In genomic region chr9:101407141-101407540, GRCm38 (mm10) we compare ENCODE assay signal across 11 mouse cellular contexts.
DNase-seq lines count a peak whose midpoint lies in the region; ATAC-seq and TF ChIP-seq lines count a peak whose summit lies in the region.
"Had no signal": no experiment of that assay in that cellular context is flagged by ENCODE, and none has a peak within 500 bp of the region (broad histone marks: within the 10 kb centered on the region; RNA-seq: fewer than 3 reads in every experiment).

No protein-coding gene starts in this region.

- no peaks in the 10 kb centered on the region for H3K9me3 ChIP-seq in hindbrain, embryonic 12.5 days (replicated peaks)
- H3K9me3 ChIP-seq in midbrain, embryonic 12.5 days: no peaks in the 10 kb centered on the region
- no peaks in the 10 kb centered on the region for H3K9me3 ChIP-seq in stomach, postnatal 0 days (ENCODE audit: control insufficient read depth, low read length)
- H3K9me3 ChIP-seq: embryonic facial prominence, embryonic 12.5 days; limb, embryonic 15.5 days had no signal

- 48% methylated on average over 5 of the region's 5 CpGs for WGBS in hindbrain, embryonic 12.5 days
- 52% methylated on average over 5 of the region's 5 CpGs for WGBS in midbrain, embryonic 12.5 days
- WGBS in stomach, postnatal 0 days: 78% methylated on average over 5 of the region's 5 CpGs

- no peak overlapping the region for H3K9ac ChIP-seq in hindbrain, embryonic 12.5 days
- H3K9ac ChIP-seq in midbrain, embryonic 12.5 days (replicated peaks): no peak overlapping the region
- no peak overlapping the region for H3K9ac ChIP-seq in stomach, postnatal 0 days (ENCODE audit: low read length)
- H3K9ac ChIP-seq: embryonic facial prominence, embryonic 12.5 days; limb, embryonic 15.5 days had no signal

- no peaks in the 10 kb centered on the region for H3K36me3 ChIP-seq in hindbrain, embryonic 12.5 days
- H3K36me3 ChIP-seq in midbrain, embryonic 12.5 days: no peaks in the 10 kb centered on the region
- no peaks in the 10 kb centered on the region for H3K36me3 ChIP-seq in stomach, postnatal 0 days (ENCODE audit: control insufficient read depth, insufficient read depth, low read length)
- H3K36me3 ChIP-seq: embryonic facial prominence, embryonic 12.5 days; limb, embryonic 15.5 days had no signal

- no peak for DNase-seq in cerebellum, postnatal 4 days (ENCODE audit: low spot score in 2 of 2)
- DNase-seq in ZHBTc4 (ENCODE audit: low read depth, low spot score) (peak; percentile 30), MN1 (ENCODE audit: low spot score) (no peak)
- no peak for DNase-seq in thymus, adult 18-20 months
- DNase-seq in stomach, postnatal 0 days (ENCODE audit: low spot score): no peak

- TF ChIP-seq EP300 in stomach, postnatal 0 days (optimal IDR thresholded peaks at IDR 0.05): no peak

- no peak overlapping the region for H3K4me2 ChIP-seq in hindbrain, embryonic 12.5 days (replicated peaks)
- no peak overlapping the region for H3K4me2 ChIP-seq in midbrain, embryonic 12.5 days (replicated peaks)
- no peak overlapping the region for H3K4me2 ChIP-seq in stomach, postnatal 0 days (replicated peaks; ENCODE audit: low read depth)
- H3K4me2 ChIP-seq: embryonic facial prominence, embryonic 12.5 days; limb, embryonic 15.5 days had no signal

- no peak for TF ChIP-seq CTCF in stomach, postnatal 0 days (IDR thresholded peaks at IDR 0.05; ENCODE audit: low read depth)

- ATAC-seq in cerebellum, adult (ENCODE audit: insufficient number of reproducible peaks, low FRiP score, low TSS enrichment): peak; percentile 27; the same call in 1 of the 2 replicates
- peak; percentile 51 for ATAC-seq in hindbrain, embryonic 12.5 days (ENCODE audit: low FRiP score)
- ATAC-seq in midbrain, embryonic 12.5 days (ENCODE audit: low FRiP score, low read depth): peak; percentile 69
- no peak for ATAC-seq in stomach, postnatal 0 days (ENCODE audit: low FRiP score, low TSS enrichment)

- H3K4me1 ChIP-seq in hindbrain, embryonic 12.5 days: peaks cover 28% of the 10 kb centered on the region
- H3K4me1 ChIP-seq in midbrain, embryonic 12.5 days: peaks cover 30% of the 10 kb centered on the region
- H3K4me1 ChIP-seq in stomach, postnatal 0 days (replicated peaks; ENCODE audit: control insufficient read depth, insufficient read depth): no peaks in the 10 kb centered on the region
- H3K4me1 ChIP-seq: megakaryocyte, embryonic 14.5 days had no signal

- peak overlapping the region; percentile 83 for H3K27ac ChIP-seq in hindbrain, embryonic 12.5 days
- H3K27ac ChIP-seq in midbrain, embryonic 12.5 days (replicated peaks): peak overlapping the region; percentile 73
- H3K27ac ChIP-seq in stomach, postnatal 0 days (replicated peaks): no peak overlapping the region
- H3K27ac ChIP-seq: embryonic facial prominence, embryonic 12.5 days; limb, embryonic 15.5 days had no signal

- no peaks in the 10 kb centered on the region for H3K27me3 ChIP-seq in hindbrain, embryonic 12.5 days
- H3K27me3 ChIP-seq in midbrain, embryonic 12.5 days: no peaks in the 10 kb centered on the region
- no peaks in the 10 kb centered on the region for H3K27me3 ChIP-seq in stomach, postnatal 0 days (ENCODE audit: control insufficient read depth, insufficient read depth, low read length)
- H3K27me3 ChIP-seq: embryonic facial prominence, embryonic 12.5 days; megakaryocyte, embryonic 14.5 days had no signal

- H3K4me3 ChIP-seq in hindbrain, embryonic 12.5 days: no peak overlapping the region
- no peak overlapping the region for H3K4me3 ChIP-seq in midbrain, embryonic 12.5 days
- no peak overlapping the region for H3K4me3 ChIP-seq in stomach, postnatal 0 days (ENCODE audit: low read depth, low read length)
- H3K4me3 ChIP-seq: embryonic facial prominence, embryonic 12.5 days; limb, embryonic 15.5 days; megakaryocyte, embryonic 14.5 days had no signal
